Mouse (Mus musculus) lung, adult 2 months (tissue): ENCODE measurements around the gene Ackr3. TPM values are rescaled to one million over a fixed set of nuclear protein-coding genes. Genes with fewer than 3 reads are reported as not detected.
A peak's percentile ranks its signal among the peaks of the same experiment; 100 is the strongest.

Experiments
- DNase-seq: peaks from one replicate; pipeline ENCODE4 v3.0.0; 2022
- H3K4me1 ChIP-seq: fragments of 200-500 bp; 2 replicates; pipeline ENCODE4 v1.6.1; 2011; ENCODE audit warnings: low read length; ENCODE audit not compliant: control insufficient read depth, insufficient read depth
- H3K4me3 ChIP-seq: fragments of 200-500 bp; replicated peaks from 2 replicates; pipeline ENCODE3; 2011; ENCODE audit warnings: low read depth, mild to moderate bottlenecking, control low read depth, low read length; ENCODE audit errors: extremely low read depth
- CTCF ChIP-seq: fragments of 200-500 bp; IDR thresholded peaks from 2 replicates; pipeline ENCODE4 v1.5.1; 2011; ENCODE audit warnings: mild to moderate bottlenecking, low read length, control low read depth; ENCODE audit not compliant: insufficient read depth
- POLR2A ChIP-seq: fragments of 200-500 bp; IDR thresholded peaks from 2 replicates; pipeline ENCODE4 v1.6.1; 2011; ENCODE audit warnings: low read depth, mild to moderate bottlenecking, control low read depth, low read length, borderline replicate concordance; ENCODE audit errors: extremely low read depth
- WGBS: fragments of 180-500 bp; shearing (Covaris S2); methylation state at CpG from one replicate; pipeline ENCODE4 v1.1.7; 2018; 5-methylcytosine and 5-hydroxymethylcytosine counted together
- polyA plus RNA-seq: library from polyadenylated mRNA; depleted of rRNA; stranded (reverse); fragments of >200 nt; gene quantifications from 2 replicates; pipeline ENCODE4 v1.2.3, GENCODE M21; 2012

Gene Ackr3
- polyA plus RNA-seq, 1 experiment: 96.4 TPM

DNA sequence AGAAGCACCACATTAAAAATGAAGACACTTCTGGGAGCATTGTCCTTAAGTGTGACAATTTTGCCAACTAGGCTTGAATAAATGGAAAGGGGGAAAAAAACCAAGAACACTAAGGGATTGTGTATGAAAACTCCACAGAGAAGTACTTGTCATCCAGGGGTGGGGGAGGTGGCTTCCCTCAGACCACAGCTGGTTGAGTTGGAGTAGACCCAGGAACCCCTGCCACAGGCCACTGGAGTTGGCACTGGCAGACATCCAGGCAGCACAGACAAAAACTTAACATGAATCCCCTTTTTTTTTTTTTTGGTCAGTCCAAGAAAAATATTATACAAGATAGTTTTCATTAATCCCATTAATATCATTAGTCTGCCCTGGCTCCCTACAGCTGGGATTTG lies 28.7 kb downstream of the Ackr3 start:
- no peak overlapping the region for H3K4me3 ChIP-seq
- no peak for DNase-seq
- no peaks in the 10 kb centered on the region; the same call in 1 of the 2 replicates for H3K4me1 ChIP-seq
- TF ChIP-seq CTCF (no peak), POLR2A (no peak)

DNA sequence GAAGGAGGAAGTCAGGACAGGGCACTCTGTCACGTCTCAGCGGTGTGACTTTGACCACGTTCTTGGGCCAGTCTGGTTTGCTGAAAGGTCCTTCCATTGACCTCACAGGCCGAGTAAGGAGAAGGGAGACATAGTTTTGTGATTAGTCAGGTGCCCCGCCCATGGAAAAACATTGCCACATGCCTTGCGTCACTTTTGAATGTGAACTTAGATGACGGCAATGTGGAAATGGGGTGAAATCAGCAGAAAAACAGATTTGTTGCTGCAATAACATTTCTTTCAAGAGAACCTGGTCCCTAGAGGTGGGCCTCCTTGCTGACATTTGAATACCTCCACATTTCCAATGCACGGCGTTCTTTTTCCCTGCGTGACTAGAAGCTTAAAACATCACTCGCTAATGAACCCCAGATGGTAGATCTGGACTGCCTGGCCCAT lies 30.9 kb downstream of the Ackr3 start:
- TF ChIP-seq POLR2A: no peak
- no peak for TF ChIP-seq CTCF
- DNase-seq: peak; percentile 32
- Histone ChIP-seq H3K4me3 (no peak overlapping the region), H3K4me1 (no peaks in the 10 kb centered on the region; the same call in 1 of the 2 replicates)
- WGBS: 65% methylated on average over 11 of the region's 11 CpGs

DNA sequence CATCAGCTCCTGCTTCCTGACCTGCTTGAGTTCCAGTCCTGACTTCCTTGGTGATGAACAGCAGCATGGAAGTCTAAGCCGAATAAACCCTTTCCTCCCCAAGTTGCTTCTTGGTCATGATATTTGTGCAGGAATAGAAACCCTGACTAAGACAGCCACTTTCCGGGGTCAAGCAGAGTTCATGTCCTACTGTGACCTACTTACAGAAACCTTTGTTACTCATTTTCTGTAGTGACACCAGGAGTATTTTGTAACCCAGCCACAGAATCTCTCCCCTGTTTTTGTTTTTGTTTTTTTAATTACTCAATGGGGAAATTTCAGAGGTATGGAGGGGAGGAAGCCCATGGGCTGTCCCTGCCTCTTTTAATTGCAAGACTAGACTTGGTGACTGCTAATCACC lies 32.9 kb downstream of the Ackr3 start:
- no peak for TF ChIP-seq POLR2A
- 77% methylated on average over 2 of the region's 2 CpGs for WGBS
- no peak for DNase-seq
- Histone ChIP-seq H3K4me1 (no peaks in the 10 kb centered on the region; the same call in 1 of the 2 replicates), H3K4me3 (no peak overlapping the region)

DNA sequence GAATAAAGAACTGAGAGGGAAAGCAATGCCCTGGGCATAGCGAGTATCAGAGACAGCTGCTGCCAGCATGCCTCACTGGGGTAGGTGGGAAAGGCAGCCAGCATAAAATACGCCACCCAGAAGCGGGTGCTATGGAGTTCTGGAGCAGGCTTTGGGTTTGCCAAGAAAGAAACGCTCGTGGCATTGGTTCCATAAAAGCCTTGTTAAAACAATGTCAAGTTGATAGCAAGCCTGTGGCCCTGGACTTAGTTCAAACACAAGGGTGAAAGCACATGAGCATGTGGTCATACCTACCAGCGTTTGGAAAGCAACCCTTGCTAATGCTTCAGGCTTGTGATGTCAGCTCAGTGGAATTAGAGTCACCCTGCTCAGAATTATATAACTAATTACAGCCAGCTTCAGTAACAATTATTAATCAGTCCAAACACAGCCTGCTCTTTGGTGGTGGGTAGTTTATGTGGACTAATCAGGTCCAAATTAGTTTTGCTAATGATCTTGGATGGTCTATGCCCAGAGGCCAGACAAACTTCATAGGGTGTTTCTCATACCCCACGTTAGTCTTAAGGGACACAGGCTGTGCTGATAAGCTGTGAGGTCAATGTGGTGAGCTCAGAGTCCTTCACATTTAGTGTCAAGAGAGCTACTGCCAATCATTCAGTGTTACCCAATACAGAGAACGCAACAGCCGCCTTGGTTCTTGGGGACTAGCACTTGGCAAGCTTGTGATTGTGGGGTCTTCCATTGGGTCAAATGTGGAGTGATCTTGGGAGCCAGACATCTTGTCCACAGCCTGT lies 34.5 kb downstream of the Ackr3 start:
- WGBS: 71% methylated on average over 9 of the region's 9 CpGs
- no peak for DNase-seq

DNA sequence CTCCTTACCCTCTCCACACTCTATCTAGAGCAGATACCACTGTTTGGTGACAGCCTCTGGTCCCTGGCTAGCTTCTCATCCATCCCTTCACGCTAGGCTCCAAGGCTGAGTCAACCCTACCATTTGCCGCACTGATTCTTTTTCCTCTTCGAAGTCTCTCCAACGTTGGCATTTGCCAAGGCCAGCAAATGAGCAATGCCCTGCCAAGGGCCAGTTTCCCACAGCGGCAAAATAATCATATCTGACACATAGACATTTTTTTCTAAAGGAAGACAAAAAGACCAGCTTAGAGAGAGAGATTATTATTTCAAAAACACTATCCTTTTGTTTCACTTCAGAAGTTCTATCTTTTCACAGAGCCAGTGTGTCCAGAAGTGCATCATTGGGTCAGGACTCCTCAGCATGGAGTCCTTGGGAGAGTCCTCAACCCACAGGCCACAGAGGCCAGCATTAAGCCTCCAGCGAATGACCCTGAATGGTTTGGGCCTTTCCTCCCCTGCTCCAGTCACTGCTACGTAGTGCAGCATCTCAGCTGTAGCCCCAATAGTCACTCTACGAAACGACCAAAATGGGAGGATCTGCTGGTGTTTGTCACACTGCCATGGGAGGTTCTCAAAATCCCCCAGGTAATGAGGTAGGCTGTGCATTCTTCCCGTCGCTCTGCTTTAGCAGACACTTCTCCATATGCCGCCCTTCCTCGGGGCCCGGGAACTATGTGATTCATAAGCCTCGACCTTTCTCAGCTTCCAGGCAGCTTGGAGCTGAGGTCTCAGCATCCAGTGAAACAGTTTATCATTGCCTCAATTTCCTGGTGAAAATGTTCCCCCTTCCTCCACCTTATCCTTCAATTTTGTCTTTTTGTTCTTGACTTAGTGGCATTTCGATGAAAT lies 35.8 kb downstream of the Ackr3 start:
- TF ChIP-seq CTCF: no peak
- TF ChIP-seq POLR2A: no peak
- Histone ChIP-seq H3K4me1 (no peaks in the 10 kb centered on the region; the same call in 1 of the 2 replicates), H3K4me3 (no peak overlapping the region)
- WGBS: 85% methylated on average over 16 of the region's 16 CpGs
- DNase-seq: no peak

More for the DNA sequence above, 34.5 kb downstream of the Ackr3 start:
- TF ChIP-seq POLR2A (no peak), CTCF (no peak)
- Histone ChIP-seq H3K4me3 (no peak overlapping the region), H3K4me1 (no peaks in the 10 kb centered on the region; the same call in 1 of the 2 replicates)

DNA sequence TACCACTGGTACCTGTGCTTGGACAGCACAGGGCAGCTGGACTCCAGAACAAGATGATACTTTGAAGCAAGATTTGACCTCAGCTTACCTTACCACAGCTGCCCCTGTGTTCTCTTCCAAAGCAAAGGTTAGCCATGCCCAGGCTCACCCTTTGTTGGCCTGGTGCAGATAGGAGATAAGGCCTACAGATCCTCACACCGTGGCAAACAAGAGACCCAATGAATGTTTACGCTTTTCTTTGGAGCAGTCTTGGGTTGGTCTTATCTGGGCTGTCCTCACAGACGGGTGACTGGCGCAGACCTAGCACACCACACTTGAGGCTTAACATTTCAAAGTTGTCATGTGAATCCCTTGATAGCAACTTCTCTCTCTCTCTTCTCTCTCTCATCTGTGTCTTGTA lies 36.5 kb downstream of the Ackr3 start:
- Histone ChIP-seq H3K4me3 (no peak overlapping the region), H3K4me1 (no peaks in the 10 kb centered on the region)
- WGBS: 82% methylated on average over 4 of the region's 4 CpGs
- no peak for TF ChIP-seq POLR2A
- TF ChIP-seq CTCF: no peak
- no peak for DNase-seq

DNA sequence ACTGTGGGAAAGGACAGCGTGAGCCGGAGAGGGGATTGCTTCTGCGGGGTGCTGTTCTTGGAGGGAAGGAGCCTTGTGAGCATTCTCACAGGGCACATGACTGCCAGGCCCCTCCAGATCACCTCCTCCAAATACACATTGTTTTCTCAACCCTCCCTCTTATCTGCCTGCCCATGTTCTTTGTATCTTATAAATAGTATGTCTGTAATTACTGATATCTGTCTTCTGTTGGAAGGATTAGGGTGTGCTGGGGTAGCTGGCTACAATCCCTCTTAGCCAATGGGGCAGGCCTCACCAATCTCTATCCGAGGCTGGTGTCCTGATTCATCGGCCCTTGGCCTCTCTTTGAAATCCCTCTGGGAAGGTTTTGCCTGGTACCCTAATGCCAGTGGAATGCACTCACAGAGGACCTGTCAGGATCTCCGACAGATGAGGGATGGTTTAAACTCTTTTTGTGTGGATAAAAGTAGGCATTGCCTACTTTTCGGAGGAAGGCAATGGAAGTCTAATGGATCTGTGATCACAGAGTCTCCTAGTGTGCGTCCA lies 38.7 kb downstream of the Ackr3 start:
- WGBS: 85% methylated on average over 8 of the region's 8 CpGs
- no peak for DNase-seq
- no peak for TF ChIP-seq POLR2A
- TF ChIP-seq CTCF: no peak

DNA sequence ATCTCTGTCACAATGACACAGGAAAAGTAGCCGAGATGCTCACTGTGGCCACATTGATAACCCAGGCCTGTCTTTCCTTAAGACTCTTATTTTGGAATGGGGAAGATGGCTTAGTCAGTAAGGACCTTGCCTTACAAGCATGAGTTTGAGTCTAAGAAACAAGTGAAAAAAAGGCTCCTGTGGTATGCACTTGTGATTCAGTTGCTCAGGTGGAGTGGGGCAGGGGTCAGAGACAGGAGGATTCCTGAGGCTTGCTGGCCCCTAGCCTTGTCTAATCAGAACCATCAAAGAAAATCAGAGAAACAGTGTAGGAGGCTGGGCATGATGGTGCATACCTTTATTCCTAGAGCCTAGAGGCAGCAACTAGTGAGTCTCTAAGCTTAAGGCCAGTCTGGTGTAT lies 40.8 kb downstream of the Ackr3 start:
- no peak for DNase-seq
- WGBS: 95% methylated on average over 1 of the region's 1 CpGs
- no peak overlapping the region for H3K4me3 ChIP-seq
- TF ChIP-seq CTCF (no peak), POLR2A (no peak)
- H3K4me1 ChIP-seq: no peaks in the 10 kb centered on the region

More for the DNA sequence above, 38.7 kb downstream of the Ackr3 start:
- no peak overlapping the region for H3K4me3 ChIP-seq
- H3K4me1 ChIP-seq: no peaks in the 10 kb centered on the region

DNA sequence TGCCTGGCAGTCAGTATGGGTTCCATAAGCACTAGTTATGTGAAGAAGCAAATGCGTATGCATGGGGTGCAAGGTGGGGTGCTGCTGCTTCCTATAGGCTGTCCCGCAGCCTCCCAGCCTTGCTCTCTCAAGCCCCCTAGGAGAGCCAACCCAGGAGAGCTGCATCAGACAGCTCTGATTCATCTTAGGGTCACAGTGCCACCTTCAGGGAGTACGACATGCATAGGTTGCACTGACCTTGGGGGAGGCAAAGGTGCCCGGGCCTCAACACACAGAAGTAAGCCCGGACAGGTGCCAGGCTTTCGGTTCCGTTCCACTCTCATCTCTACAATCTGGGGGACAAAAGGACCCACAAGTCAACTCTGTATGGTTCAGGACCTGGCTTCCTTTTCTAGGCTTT lies 41.8 kb downstream of the Ackr3 start:
- TF ChIP-seq POLR2A (no peak), CTCF (0 out of 2 replicates have a peak, but pooled peaks have one; percentile 5)
- no peaks in the 10 kb centered on the region for H3K4me1 ChIP-seq
- no peak for DNase-seq
- no peak overlapping the region for H3K4me3 ChIP-seq
- 88% methylated on average over 7 of the region's 7 CpGs for WGBS
